Mouse (Mus musculus) macrophage (primary cell): ENCODE data around the gene Slc2a1. TPM values are rescaled to one million over a fixed set of nuclear protein-coding genes. Genes with fewer than 3 reads are reported as not detected.
A peak's percentile ranks its signal among the peaks of the same experiment; 100 is the strongest.

Experiments
- H3K27ac ChIP-seq: fragments of 350-480 bp; formaldehyde crosslinking; 2 replicates; pipeline ENCODE4 v1.9.0; 2021
- H3K36me3 ChIP-seq: fragments of 350-480 bp; formaldehyde crosslinking; 2 replicates; pipeline ENCODE4 v1.9.0; 2021; ENCODE audit errors: inconsistent target
- H3K4me3 ChIP-seq: fragments of 350-480 bp; formaldehyde crosslinking; 2 replicates; pipeline ENCODE4 v1.9.0; 2021; ENCODE audit errors: inconsistent target
- H3K79me2 ChIP-seq: fragments of 350-480 bp; formaldehyde crosslinking; 2 replicates; pipeline ENCODE4 v1.9.0; 2021; ENCODE audit errors: inconsistent target
- WGBS: methylation state at CpG from one replicate; pipeline ENCODE4 v1.1.7; 2026; ENCODE audit warnings: inconsistent platforms; ENCODE audit not compliant: missing documents; 5-methylcytosine and 5-hydroxymethylcytosine counted together
- polyA plus RNA-seq: library from polyadenylated mRNA; stranded (reverse); fragments of 250-400 nt; gene quantifications from 3 replicates; pipeline ENCODE4 v1.2.4, GENCODE M21; 2018; ENCODE audit warnings: inconsistent platforms

The Slc2a1 gene
- polyA plus RNA-seq, 1 experiment from 2014 or later: 5.5 TPM

DNA sequence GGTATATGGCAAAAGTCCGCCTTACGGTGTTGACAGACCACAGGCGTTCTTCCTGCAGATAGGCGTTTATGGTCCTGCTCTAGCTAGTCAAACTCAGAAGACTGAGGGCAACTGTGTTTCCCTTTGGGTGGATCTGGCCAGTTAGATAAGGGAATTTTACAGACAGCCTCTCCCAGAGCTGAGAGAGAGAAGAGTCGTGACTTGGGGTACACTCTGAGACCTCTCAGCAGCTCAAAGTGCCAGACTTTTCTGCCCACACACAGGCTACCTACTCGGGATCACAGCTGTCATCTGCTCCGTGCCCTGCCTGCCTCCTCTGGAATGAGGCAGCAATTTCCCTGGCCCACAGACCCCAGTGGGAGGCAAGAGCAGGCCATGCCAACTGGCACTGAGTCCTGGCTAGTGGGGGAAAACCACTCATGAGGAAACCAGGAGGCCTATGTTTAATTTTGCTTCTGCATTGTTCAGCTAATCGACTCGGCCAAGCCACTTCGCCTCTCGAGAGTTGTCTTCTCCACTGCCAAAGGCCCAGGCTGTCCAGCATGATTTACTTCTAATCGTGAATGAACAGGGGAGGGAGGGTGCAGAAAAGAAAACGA is 31.3 kb upstream of the Slc2a1 start:
- 43% methylated on average over 13 of the region's 13 CpGs for WGBS
- H3K4me3 ChIP-seq: no peak overlapping the region
- no peaks in the 10 kb centered on the region for H3K79me2 ChIP-seq
- no peak overlapping the region for H3K27ac ChIP-seq
- no peaks in the 10 kb centered on the region for H3K36me3 ChIP-seq

DNA sequence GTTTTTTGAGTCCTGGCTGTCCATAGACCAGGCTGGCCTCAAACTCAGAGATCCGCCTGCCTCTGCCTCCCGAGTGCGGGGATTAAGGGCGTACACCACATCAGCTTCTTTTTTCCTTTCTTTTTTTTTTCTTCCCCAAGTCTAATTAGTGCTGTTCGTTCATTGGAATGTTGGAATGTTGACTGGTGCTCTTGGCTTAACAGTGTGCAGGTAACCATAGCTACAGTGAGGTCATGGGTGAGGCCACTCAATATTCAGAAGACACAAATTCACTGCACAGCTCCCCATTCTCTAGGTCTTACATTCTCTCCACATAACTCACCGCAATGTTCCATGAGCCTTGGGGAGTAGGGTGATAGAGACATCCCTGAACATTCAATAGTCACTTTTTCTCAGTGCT is 28.6 kb upstream of the Slc2a1 start:
- no peaks in the 10 kb centered on the region for H3K36me3 ChIP-seq
- 86% methylated on average over 2 of the region's 6 CpGs for WGBS
- H3K4me3 ChIP-seq: no peak overlapping the region
- H3K79me2 ChIP-seq: no peaks in the 10 kb centered on the region
- no peak overlapping the region for H3K27ac ChIP-seq

DNA sequence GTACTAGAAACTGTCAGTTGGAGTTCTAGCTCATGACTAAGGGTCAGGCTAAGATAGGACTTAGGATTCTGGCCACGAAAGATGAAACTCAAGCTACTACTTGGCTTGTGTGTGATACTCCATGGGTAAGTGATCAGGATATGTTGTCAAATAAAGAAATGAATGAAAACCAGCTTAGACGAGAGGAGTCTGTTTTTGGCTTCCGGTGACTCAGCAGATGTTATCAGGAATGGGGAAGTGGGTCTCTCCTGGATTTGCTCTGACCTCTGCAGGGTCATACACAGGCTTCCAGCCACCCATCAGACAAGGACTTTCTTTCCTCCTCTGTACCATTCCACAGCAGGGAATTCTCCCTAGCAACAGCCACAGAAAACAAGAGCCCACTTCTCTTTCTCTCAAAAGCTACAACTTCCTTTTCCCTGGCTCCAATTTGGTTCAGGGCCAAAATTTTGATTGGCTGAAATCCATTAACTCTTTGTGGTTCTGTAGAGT is 25.7 kb upstream of the Slc2a1 start:
- WGBS: 5% methylated on average over 3 of the region's 3 CpGs
- no peaks in the 10 kb centered on the region for H3K79me2 ChIP-seq
- H3K36me3 ChIP-seq: no peaks in the 10 kb centered on the region
- 0 out of 2 replicates have a peak overlapping the region, but pooled peaks have one; percentile 2 for H3K27ac ChIP-seq
- no peak overlapping the region for H3K4me3 ChIP-seq

DNA sequence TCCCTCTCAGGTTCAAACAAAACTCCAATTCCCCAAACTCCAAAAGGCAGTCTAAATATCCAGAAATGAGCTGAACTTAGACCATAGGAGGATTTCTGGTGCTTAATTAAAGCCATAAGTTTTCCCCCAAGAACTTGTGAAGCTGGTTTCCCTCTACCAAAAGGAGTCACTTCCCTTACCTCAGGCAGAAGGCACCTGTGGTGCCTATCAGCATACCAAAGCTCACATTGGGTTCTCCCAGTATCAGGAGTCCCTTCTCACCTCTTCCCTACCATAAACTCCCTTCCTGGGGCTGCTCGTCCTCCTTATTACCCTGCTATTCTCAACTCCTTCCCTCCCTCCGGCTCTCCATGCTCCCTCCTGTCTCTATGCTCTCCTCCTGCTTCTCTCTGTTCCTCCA is 20.1 kb upstream of the Slc2a1 start:
- WGBS: 91% methylated on average over 2 of the region's 2 CpGs
- Histone ChIP-seq H3K36me3 (no peaks in the 10 kb centered on the region), H3K79me2 (no peaks in the 10 kb centered on the region), H3K4me3 (no peak overlapping the region), H3K27ac (no peak overlapping the region)

DNA sequence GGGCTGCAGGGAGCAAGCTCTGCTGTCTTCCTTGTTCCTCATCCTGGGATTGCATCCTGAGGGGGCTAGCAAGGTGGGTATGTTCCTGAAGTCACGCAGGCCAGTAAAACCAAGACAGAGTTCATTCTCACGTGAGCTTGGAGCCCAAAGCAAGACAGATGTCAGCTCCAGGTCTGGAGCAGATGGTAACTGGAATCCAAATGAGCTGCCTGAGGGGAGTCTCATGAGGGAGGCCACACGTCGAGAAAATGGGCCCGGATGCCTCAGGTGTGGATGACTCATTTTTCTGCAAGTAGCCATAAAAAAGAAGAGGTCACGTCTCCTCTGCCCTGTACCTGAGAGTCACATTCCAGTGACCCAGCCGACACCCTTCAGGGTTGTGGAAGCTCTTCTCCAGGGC is 14.6 kb upstream of the Slc2a1 start:
- no peak overlapping the region for H3K4me3 ChIP-seq
- H3K36me3 ChIP-seq: no peaks in the 10 kb centered on the region
- H3K79me2 ChIP-seq: no peaks in the 10 kb centered on the region
- 92% methylated on average over 7 of the region's 7 CpGs for WGBS
- no peak overlapping the region for H3K27ac ChIP-seq

DNA sequence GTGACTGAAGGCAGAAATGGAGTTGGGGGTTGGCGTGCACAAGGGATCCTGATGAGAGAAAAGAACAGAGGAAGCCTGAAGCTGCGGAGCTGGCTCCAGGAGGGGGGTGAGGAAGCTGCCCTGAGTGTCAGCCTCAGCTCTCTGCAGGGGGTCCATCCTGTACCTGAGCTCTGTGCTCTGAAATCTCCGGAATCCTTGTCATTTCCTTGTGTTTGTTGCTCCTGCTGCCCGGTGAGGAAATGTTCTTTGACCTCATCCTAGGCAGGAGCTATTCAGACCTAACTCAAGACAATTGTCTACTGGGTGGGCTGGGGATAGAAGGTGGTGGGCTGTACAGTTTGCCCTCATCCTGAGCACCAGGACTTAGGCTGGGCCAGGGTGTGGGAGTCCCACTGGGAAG is 13.5 kb upstream of the Slc2a1 start:
- no peak overlapping the region for H3K4me3 ChIP-seq
- H3K36me3 ChIP-seq: no peaks in the 10 kb centered on the region
- H3K79me2 ChIP-seq: no peaks in the 10 kb centered on the region
- H3K27ac ChIP-seq: no peak overlapping the region
- WGBS: 89% methylated on average over 2 of the region's 4 CpGs

DNA sequence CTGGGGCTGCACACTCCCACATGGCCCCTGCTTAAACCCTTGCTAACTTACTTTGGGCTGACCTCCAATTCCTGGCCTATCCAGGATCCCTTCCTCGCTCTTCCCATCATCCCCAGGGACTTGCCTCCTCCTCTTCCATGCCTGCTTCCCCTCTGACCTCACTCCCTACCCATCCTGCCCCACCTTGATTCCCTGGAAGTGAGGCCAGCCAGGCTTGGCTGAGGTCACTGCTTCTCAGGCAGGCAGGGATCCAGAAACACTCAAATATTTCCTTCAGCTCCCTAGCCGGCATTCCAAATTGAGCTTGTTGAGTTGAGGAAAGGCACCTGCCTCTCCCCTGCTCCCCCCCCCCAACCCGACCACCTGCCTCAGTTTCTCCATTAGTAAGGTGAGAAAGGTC is 12.1 kb upstream of the Slc2a1 start:
- Histone ChIP-seq H3K27ac (no peak overlapping the region), H3K4me3 (no peak overlapping the region), H3K36me3 (no peaks in the 10 kb centered on the region), H3K79me2 (no peaks in the 10 kb centered on the region)
- whole genome bisulfite sequencing: 89% methylated on average over 3 of the region's 3 CpGs

DNA sequence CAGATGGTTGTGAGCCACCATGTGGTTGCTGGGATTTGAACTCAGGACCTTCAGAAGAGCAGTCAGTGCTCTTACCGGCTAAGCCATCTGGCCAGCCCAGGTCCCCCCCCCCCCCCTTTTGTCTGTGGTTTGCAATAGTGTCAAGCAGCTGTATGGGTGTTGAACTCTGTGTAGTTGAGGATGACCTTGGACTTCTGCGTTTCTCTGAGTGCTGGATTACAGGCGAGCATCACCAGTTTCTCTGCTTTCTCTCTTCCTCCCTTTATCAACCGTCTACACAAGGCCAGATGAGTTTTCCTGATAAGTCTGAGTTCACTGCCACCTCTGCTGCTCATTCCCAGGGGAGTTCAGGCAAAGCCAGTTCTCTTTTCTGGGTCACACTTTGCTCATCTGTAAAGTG is 11.1 kb upstream of the Slc2a1 start:
- 80% methylated on average over 4 of the region's 4 CpGs for WGBS
- no peak overlapping the region for H3K4me3 ChIP-seq

DNA sequence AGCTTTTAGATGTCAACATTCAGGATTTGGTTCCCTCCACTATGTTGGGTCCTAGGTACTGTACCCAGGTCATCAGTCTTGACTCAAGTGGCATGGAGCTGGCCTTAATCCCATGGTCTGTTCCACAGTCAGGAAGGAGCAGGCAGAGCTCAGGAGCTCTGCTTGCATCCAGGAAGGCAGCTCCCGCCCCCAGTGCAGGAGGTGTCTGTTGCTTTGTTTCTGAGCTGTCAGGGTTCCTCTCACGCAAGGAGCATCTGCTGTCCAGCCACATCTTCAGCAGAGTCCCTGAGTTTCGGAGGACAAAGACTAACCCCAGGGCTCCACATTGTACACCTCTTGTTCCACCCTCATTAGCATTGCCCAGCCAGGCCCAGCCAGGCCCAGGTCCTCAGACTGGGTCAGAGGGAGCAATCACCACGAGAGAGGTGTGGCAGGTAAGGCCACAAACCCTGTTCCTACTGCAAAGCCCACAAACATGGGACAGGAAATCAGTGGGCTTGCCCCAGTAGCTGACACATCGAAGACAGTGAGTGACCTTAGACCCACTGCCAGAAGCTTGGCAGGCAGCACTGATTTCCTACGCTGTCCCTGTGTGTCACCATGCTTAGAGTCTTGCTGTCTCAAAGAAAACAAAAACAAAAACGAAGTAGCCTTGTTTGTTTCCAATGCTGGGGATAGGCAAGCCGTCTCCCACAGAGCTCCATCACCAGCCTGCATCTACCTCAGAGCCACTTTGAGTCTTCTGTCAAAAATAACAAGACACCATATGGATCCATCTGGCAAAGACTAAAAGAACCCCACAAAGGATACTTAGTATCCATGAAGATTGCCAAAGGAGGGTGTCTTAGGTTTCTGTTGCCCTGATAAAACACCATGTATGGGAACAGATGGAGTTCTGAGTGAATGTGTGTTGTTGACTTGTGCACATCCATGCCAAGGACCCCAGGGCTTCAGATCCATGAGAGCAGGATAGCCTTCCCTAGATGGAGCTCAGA is 10.0 kb upstream of the Slc2a1 start:
- 75% methylated on average over 8 of the region's 8 CpGs for WGBS
- no peak overlapping the region for H3K4me3 ChIP-seq
- H3K27ac ChIP-seq: no peak overlapping the region
- H3K36me3 ChIP-seq: no peaks in the 10 kb centered on the region
- H3K79me2 ChIP-seq: no peaks in the 10 kb centered on the region

More for the DNA sequence above, 11.1 kb upstream of the Slc2a1 start:
- Histone ChIP-seq H3K79me2 (no peaks in the 10 kb centered on the region), H3K27ac (no peak overlapping the region), H3K36me3 (no peaks in the 10 kb centered on the region)

DNA sequence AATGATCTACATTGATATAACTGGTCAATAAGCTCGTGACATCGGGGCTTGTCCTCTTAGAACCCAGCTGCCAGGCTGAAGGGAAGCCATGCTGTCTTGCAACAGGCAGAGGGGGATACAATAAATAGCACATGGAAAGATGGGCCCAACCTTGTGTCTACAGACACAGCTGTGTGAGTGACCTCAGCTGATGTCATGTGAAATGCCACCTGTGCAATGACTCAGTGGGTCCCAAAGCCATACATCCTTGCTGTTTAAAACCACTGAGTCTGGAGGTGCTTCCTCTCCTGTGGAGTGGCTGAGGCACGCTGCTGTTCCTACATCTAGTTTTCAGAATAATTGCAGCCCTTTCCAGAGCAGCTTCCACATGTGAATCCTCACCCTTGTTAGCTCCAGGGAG is 7.1 kb upstream of the Slc2a1 start:
- no peak overlapping the region for H3K27ac ChIP-seq
- 85% methylated on average over 3 of the region's 3 CpGs for WGBS
- H3K36me3 ChIP-seq: no peaks in the 10 kb centered on the region
- no peaks in the 10 kb centered on the region for H3K79me2 ChIP-seq
- H3K4me3 ChIP-seq: no peak overlapping the region

DNA sequence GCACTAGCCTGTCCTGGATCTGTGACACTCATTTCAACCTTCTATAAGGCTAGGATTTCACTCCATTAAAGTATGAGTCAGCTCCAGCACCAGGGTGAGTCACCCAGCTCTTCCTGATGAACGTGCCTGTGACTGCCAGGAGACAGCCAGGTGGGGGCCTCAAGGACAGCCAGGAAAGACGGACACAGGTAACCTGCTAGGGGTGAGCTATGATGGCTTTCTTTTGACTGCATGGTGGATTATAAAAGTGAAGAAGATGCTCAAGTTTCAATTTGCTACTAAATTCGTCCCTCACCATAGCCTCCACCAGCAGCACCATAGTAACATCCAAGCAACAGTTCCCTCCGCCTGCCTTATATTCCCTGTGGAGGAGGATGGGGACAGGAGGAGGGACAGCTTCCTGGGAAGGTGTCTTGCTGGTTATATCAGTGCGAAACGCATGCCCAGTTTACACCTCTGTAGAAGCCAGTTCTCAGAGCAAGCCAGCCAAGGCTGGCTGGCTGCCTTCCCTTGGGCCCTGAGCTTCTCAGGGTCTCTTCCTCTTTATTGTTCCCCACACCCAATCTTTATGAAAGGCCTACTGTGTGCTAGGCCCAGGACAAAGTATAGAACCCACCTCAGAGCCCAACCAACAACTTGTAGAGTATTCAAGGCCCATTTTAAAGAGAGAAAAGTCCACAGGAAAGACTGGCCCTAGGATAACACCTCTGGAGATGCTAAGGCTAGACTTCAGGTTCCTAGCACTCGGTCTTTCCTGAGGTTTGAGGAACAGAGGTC is 6.0 kb upstream of the Slc2a1 start:
- Histone ChIP-seq H3K36me3 (no peaks in the 10 kb centered on the region), H3K79me2 (no peaks in the 10 kb centered on the region), H3K27ac (no peak overlapping the region), H3K4me3 (no peak overlapping the region)
- WGBS: 72% methylated on average over 6 of the region's 7 CpGs

DNA sequence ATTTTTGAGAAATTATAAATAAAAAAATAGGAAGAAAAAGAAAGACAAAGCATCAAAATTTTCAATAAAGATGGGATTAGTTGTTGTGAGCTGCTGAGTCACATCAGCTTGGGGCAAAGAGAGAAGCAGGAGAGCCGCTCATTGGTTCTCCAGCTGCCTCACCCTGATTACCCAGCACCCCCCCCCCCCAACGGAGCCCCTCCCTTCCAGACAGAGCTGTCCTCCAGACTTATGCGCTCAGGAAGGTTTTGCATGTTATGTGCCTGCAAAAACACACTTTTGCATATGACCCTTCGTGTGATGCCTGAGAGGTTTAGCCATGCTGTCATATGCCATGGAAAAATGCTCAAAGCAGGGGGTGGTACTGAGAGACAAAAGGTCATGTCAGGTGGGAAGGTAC is 3.7 kb upstream of the Slc2a1 start:
- WGBS: 68% methylated on average over 4 of the region's 4 CpGs
- Histone ChIP-seq H3K36me3 (no peaks in the 10 kb centered on the region), H3K79me2 (peaks cover 7% of the 10 kb centered on the region), H3K4me3 (no peak overlapping the region), H3K27ac (no peak overlapping the region)

DNA sequence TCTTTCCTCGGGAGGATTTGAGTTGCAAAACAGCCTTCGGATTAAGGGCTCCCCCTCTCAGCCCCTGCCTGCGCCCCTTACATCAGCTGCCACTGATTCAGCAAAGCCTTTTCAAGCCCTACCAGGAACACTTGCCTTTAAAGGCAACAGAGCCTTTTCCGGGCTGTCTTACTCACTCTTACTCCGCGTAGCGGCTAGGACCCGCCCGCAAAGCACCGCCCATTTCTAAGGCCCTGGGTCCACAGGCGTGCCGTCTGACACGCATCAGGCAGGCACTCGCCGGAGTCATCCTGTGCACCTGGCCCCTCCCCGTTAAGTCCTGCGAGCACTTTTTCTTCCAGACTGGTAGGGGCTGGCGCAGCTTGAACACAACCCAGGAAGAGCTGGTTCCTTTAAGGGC is 2.8 kb upstream of the Slc2a1 start:
- Histone ChIP-seq H3K4me3 (peak overlapping the region; percentile 14), H3K27ac (peak overlapping the region; percentile 46), H3K79me2 (peaks cover 16% of the 10 kb centered on the region), H3K36me3 (no peaks in the 10 kb centered on the region)
- under 1% methylated on average over 18 of the region's 18 CpGs for WGBS

DNA sequence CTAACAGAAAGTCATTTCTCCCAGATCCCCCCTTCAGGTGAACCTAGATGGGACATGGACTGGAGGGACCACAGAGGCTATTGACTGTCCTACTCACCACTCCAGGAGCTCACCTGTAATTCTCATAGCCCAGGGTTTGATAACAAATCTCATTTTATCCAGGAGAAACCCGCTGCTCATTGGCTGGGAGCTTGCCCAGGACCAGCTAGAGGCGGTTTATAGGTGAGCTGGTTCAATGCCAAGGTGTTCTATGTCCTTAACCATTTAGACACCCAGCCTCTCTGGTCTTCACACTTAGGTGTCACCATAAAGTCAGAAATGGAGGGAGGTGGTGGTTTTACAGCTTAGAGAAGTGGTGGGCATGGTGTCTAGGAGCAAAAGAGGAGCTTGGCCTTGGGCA is 644 bp upstream of the Slc2a1 start:
- peaks cover 38% of the 10 kb centered on the region for H3K79me2 ChIP-seq
- no peak overlapping the region for H3K27ac ChIP-seq
- H3K36me3 ChIP-seq: no peaks in the 10 kb centered on the region
- H3K4me3 ChIP-seq: no peak overlapping the region; the same call in 1 of the 2 replicates
- 100% methylated on average over 2 of the region's 2 CpGs for WGBS
